Mouse (Mus musculus) stomach, postnatal 0 days (tissue): Measurements from ENCODE around the gene Gk5. TPM values are rescaled to one million over a fixed set of nuclear protein-coding genes. Genes with fewer than 3 reads are reported as not detected.
"Not testable (repeated sequence)": the region's sequence is repeated elsewhere in the genome, so short reads cannot be mapped to it uniquely, and the experiment has no call there.

Experiments
- ATAC-seq: fragments of 200-750 bp; cut with Nextera tagmentation; 2 replicates; pipeline ENCODE4 v1.8.0; 2017; ENCODE audit not compliant: low FRiP score, low TSS enrichment
- DNase-seq: peaks from one replicate; pipeline ENCODE4 v3.0.0-alpha.2; 2016; ENCODE audit warnings: low spot score
- H3K27ac ChIP-seq: fragments of 300-500 bp; sonication (generic); replicated peaks from 2 replicates; pipeline ENCODE4 v1.5.1; 2014; ENCODE audit warnings: mild to moderate bottlenecking, control low read depth
- H3K27me3 ChIP-seq: fragments of 300-500 bp; sonication (generic); 2 replicates; pipeline ENCODE4 v1.6.1; 2014; ENCODE audit warnings: low read length; ENCODE audit not compliant: control insufficient read depth, insufficient read depth
- H3K36me3 ChIP-seq: fragments of 300-500 bp; sonication (generic); 2 replicates; pipeline ENCODE4 v1.6.1; 2014; ENCODE audit warnings: low read length, mixed read lengths; ENCODE audit not compliant: control insufficient read depth, insufficient read depth
- H3K4me1 ChIP-seq: fragments of 300-500 bp; sonication (generic); replicated peaks from 2 replicates; pipeline ENCODE4 v1.6.1; 2014; ENCODE audit warnings: antibody characterized with exemption; ENCODE audit not compliant: control insufficient read depth, insufficient read depth
- H3K4me2 ChIP-seq: fragments of 300-500 bp; sonication (generic); replicated peaks from 2 replicates; pipeline ENCODE4 v1.6.1; 2014; ENCODE audit warnings: low read depth, mild to moderate bottlenecking, control low read depth, moderate library complexity
- H3K4me3 ChIP-seq: fragments of 300-500 bp; sonication (generic); 2 replicates; pipeline ENCODE4 v1.5.1; 2014; ENCODE audit warnings: low read depth, low read length, control low read depth
- H3K9ac ChIP-seq: fragments of 300-500 bp; sonication (generic); 2 replicates; pipeline ENCODE4 v1.6.1; 2014; ENCODE audit warnings: mild to moderate bottlenecking, low read length, control low read depth, mixed read lengths
- H3K9me3 ChIP-seq: fragments of 300-500 bp; sonication (generic); 2 replicates; pipeline ENCODE4 v1.6.1; 2016; ENCODE audit warnings: low read length; ENCODE audit not compliant: control insufficient read depth
- CTCF ChIP-seq: IDR thresholded peaks from 2 replicates; pipeline ENCODE4 v1.5.1; 2016; ENCODE audit warnings: antibody characterized with exemption, low read depth, mild to moderate bottlenecking, moderate library complexity
- EP300 ChIP-seq: optimal IDR thresholded peaks from 2 replicates; pipeline ENCODE3; 2016; ENCODE audit warnings: antibody characterized with exemption
- WGBS: fragments of 180-500 bp; shearing (Covaris S2); extraction: QIAGEN DNeasy Blood & Tissue Kit; methylation state at CpG from one replicate; pipeline ENCODE4 v1.1.7; 2014; 5-methylcytosine and 5-hydroxymethylcytosine counted together
- polyA plus RNA-seq: library from polyadenylated mRNA; unstranded; fragments of >200 nt; fragmentation: Nextera tagmentation; extraction: Ambion mirVana; gene quantifications from 2 replicates; pipeline ENCODE4 v1.2.1, GENCODE M21; 2015

Gene Gk5
- polyA plus RNA-seq, 1 experiment from 2014 or later: 9.8 TPM

- Histone ChIP-seq H3K9ac (no peak overlapping the region), H3K4me2 (no peak overlapping the region), H3K27me3 (no peaks in the 10 kb centered on the region), H3K36me3 (peaks cover 13% of the 10 kb centered on the region; the same call in 1 of the 2 replicates), H3K27ac (no peak overlapping the region), H3K4me3 (no peak overlapping the region), H3K9me3 (no peaks in the 10 kb centered on the region), H3K4me1 (no peaks in the 10 kb centered on the region)
- ATAC-seq: no peak
- no peak for DNase-seq
- 90% methylated on average over 7 of the region's 7 CpGs for WGBS
- no peak for TF ChIP-seq EP300
- no peak for TF ChIP-seq CTCF
Measured at GRCm38 (mm10) chr9:96152801-96153200, 33.6 kb downstream of the Gk5 start.

DNA sequence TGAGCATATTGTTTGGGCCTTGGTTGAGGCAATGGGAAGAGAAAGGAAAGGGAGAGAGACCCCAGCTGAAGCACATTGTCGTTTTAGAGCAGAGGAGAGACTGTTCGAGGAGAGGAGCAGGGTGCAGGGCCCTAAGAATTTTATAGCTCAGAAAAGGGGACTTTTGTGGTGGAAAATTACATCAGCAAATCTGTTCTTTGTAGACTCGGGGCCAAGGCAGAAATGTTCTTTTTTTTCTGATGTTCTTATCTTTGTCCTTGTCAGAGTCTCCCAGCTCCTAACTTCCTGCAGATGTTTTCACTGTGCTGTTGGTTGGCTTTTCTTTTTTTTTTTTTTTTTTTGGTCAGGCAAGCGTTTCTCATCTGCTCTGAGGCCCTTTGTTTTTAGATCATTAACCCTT is 39.3 kb downstream of the Gk5 start:
- DNase-seq: no peak

GRCm38 (mm10) chr9:96159047-96159446 is 39.9 kb downstream of the Gk5 start:
- 0 out of 2 replicates have a peak, but pooled peaks cover 3% of the 10 kb centered on the region for H3K36me3 ChIP-seq
- no peak overlapping the region for H3K4me3 ChIP-seq
- ATAC-seq (no peak), DNase-seq (no peak)
- no peaks in the 10 kb centered on the region for H3K4me1 ChIP-seq
- no peak for TF ChIP-seq EP300
- TF ChIP-seq CTCF: no peak
- H3K27me3 ChIP-seq: no peaks in the 10 kb centered on the region
- 82% methylated on average over 3 of the region's 3 CpGs for WGBS
- H3K27ac ChIP-seq: no peak overlapping the region
- H3K4me2 ChIP-seq: no peak overlapping the region
- H3K9me3 ChIP-seq: no peaks in the 10 kb centered on the region
- H3K9ac ChIP-seq: no peak overlapping the region

More for the DNA sequence above, 39.3 kb downstream of the Gk5 start:
- 39% methylated on average over 4 of the region's 4 CpGs for WGBS
- 0 out of 2 replicates have a peak, but pooled peaks cover 3% of the 10 kb centered on the region for H3K36me3 ChIP-seq
- no peaks in the 10 kb centered on the region for H3K9me3 ChIP-seq
- no peak overlapping the region for H3K27ac ChIP-seq
- H3K4me1 ChIP-seq: no peaks in the 10 kb centered on the region
- H3K4me3 ChIP-seq: no peak overlapping the region
- H3K27me3 ChIP-seq: no peaks in the 10 kb centered on the region
- H3K9ac ChIP-seq: no peak overlapping the region
- no peak for ATAC-seq
- H3K4me2 ChIP-seq: no peak overlapping the region
- TF ChIP-seq CTCF: no peak
- TF ChIP-seq EP300: no peak

DNA sequence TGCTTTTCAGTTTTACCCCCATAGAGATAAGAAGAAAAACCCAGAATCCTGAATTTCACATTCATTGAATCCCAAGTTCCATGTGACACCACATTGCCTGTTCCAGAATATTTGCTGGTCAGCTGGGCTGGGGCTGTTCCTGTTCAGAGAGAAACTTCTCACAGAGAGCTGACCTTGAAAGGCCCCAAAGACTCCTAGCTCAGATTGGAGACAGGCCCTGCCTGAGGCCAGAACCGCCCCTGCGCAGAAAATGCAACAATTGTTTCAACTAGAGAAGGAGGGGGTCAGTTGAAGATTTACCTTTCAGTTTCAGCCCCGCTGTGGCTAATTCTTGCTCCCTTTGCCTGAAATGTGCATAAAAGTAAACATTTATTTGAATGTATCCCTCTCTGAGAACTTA is 41.6 kb downstream of the Gk5 start:
- Histone ChIP-seq H3K27me3 (no peaks in the 10 kb centered on the region), H3K4me2 (no peak overlapping the region), H3K9me3 (no peaks in the 10 kb centered on the region), H3K9ac (no peak overlapping the region), H3K27ac (no peak overlapping the region), H3K4me1 (no peaks in the 10 kb centered on the region), H3K36me3 (0 out of 2 replicates have a peak, but pooled peaks cover 3% of the 10 kb centered on the region), H3K4me3 (no peak overlapping the region)
- 31% methylated on average over 3 of the region's 3 CpGs for WGBS
- ATAC-seq (no peak), DNase-seq (no peak)
- TF ChIP-seq CTCF (no peak), EP300 (no peak)

GRCm38 (mm10) chr9:96162421-96162820 is 43.3 kb downstream of the Gk5 start:
- H3K9ac ChIP-seq: no peak overlapping the region
- H3K4me2 ChIP-seq: no peak overlapping the region
- TF ChIP-seq CTCF: no peak
- TF ChIP-seq EP300: no peak
- H3K27me3 ChIP-seq: no peaks in the 10 kb centered on the region
- ATAC-seq (no peak), DNase-seq (no peak)
- H3K9me3 ChIP-seq: no peaks in the 10 kb centered on the region
- no peaks in the 10 kb centered on the region for H3K4me1 ChIP-seq
- no peak overlapping the region for H3K27ac ChIP-seq
- no peak overlapping the region for H3K4me3 ChIP-seq
- 69% methylated on average over 5 of the region's 5 CpGs for WGBS
- 0 out of 2 replicates have a peak, but pooled peaks cover 3% of the 10 kb centered on the region for H3K36me3 ChIP-seq

DNA sequence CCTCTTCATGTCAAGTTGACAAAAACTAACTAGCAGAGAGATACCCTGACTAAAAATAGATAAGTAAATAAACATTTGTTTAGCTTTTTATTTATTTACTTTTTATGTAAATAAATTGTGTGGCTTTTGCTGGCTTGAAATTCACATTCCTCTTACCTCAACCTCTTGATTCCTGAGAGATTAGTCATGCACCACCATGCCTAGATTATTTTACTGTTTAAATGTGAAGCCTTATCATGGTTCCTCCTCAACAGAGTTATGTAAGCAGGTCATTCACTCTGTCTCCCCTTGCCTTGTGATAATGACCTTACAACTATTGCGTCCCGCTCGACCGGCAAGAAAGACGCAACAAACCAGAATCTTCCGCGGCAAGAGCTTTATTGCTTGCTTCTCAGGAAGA is 44.3 kb downstream of the Gk5 start:
- H3K9me3 ChIP-seq: no peaks in the 10 kb centered on the region
- no peak overlapping the region for H3K4me3 ChIP-seq
- H3K27ac ChIP-seq: no peak overlapping the region
- 95% methylated on average over 7 of the region's 7 CpGs for WGBS
- DNase-seq (no peak), ATAC-seq (no peak)
- TF ChIP-seq CTCF: no peak
- no peak for TF ChIP-seq EP300
- 0 out of 2 replicates have a peak, but pooled peaks cover 3% of the 10 kb centered on the region for H3K36me3 ChIP-seq
- H3K4me1 ChIP-seq: no peaks in the 10 kb centered on the region
- no peak overlapping the region for H3K4me2 ChIP-seq
- no peaks in the 10 kb centered on the region for H3K27me3 ChIP-seq
- H3K9ac ChIP-seq: no peak overlapping the region

DNA sequence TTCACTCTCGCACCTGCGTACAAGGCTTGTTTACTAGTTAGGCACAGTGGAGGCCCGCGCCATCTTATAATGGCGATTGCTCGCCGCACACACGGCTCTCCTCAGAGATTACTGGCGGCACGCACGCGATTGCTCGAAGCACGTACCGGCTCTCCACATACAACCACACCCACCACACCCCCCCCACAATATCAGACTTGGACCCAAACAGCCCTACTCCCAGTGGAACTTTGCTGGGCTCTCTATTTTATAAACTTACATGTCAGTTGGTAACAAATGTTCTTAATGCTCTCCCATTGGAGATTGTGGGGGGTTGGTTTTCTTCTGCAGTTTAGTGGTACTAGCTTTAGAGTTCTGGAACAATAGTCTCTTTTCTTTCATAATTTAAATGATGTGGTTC is 44.8 kb downstream of the Gk5 start:
- H3K4me3 ChIP-seq, H3K4me1 ChIP-seq, H3K9ac ChIP-seq, H3K9me3 ChIP-seq, H3K36me3 ChIP-seq, H3K27ac ChIP-seq, H3K27me3 ChIP-seq, ATAC-seq, H3K4me2 ChIP-seq, DNase-seq: not testable (repeated sequence)
- WGBS: 97% methylated on average over 13 of the region's 15 CpGs
